Mouse (Mus musculus) midbrain, embryonic 15.5 days (tissue): ENCODE measurements at regions not wholly inside any gene's neighbourhood (a gene's known extent, or its start where the extent isn't known, plus 50 kb on each side); places are given as distances from the start of the nearest gene placed in this dataset.

Experiments
- ATAC-seq: fragments of 200-750 bp; cut with Nextera tagmentation; replicated peaks from 2 replicates; pipeline ENCODE4 v1.8.0; 2017; ENCODE audit warnings: moderate TSS enrichment
- H3K27ac ChIP-seq: fragments of 300-500 bp; sonication (generic); 2 replicates; pipeline ENCODE4 v1.5.1; 2015; ENCODE audit warnings: mild to moderate bottlenecking, inconsistent platforms
- H3K27me3 ChIP-seq: fragments of 300-500 bp; sonication (generic); replicated peaks from 2 replicates; pipeline ENCODE4 v1.6.1; 2015; ENCODE audit warnings: inconsistent platforms
- H3K36me3 ChIP-seq: fragments of 300-500 bp; sonication (generic); replicated peaks from 2 replicates; pipeline ENCODE4 v1.6.1; 2015; ENCODE audit warnings: inconsistent platforms
- H3K4me1 ChIP-seq: fragments of 300-500 bp; sonication (generic); 2 replicates; pipeline ENCODE4 v1.6.1; 2015; ENCODE audit warnings: inconsistent platforms
- H3K4me2 ChIP-seq: fragments of 300-500 bp; sonication (generic); 2 replicates; pipeline ENCODE4 v1.6.1; 2015; ENCODE audit warnings: inconsistent platforms, mild to moderate bottlenecking, moderate library complexity
- H3K4me3 ChIP-seq: fragments of 300-500 bp; sonication (generic); 2 replicates; pipeline ENCODE4 v1.5.1; 2015; ENCODE audit warnings: mild to moderate bottlenecking, inconsistent platforms
- H3K9ac ChIP-seq: fragments of 300-500 bp; sonication (generic); 2 replicates; pipeline ENCODE4 v1.6.1; 2015; ENCODE audit warnings: mild to moderate bottlenecking, inconsistent platforms
- H3K9me3 ChIP-seq: fragments of 300-500 bp; sonication (generic); 2 replicates; pipeline ENCODE4 v1.6.1; 2016; ENCODE audit warnings: inconsistent platforms
- WGBS: fragments of 180-500 bp; shearing (Covaris S2); methylation state at CpG from one replicate; pipeline ENCODE4 v1.1.7; 2015; ENCODE audit warnings: mixed read lengths; 5-methylcytosine and 5-hydroxymethylcytosine counted together

DNA sequence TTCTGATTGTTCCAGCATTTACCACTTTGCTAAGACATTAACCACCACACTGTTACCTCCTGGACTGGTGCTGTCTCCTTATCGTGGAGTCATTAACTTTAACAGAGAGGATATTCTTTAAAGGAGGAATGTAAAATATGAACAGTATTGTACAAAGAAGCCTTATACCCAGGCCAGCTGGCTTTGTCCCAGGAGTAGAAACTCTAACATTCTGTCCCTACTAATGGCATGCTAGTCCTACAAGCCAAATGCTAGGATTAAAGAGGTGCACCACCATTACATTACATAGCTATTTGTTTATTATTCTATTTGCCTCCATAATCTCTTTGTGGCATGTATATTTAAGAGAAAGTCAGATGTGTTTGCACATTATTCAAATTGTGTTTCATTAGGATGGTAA lies 288.8 kb downstream of the Gm28710 start:
- H3K36me3 ChIP-seq, result no peaks in the 10 kb centered on the region
- H3K27me3 ChIP-seq, result no peaks in the 10 kb centered on the region
- no peaks in the 10 kb centered on the region for H3K4me1 ChIP-seq
- H3K27ac ChIP-seq, result no peak overlapping the region
- no peak overlapping the region for H3K9ac ChIP-seq
- no peak for ATAC-seq
- WGBS, result 78% methylated on average over 1 of the region's 1 CpGs
- no peak overlapping the region for H3K4me3 ChIP-seq
- no peaks in the 10 kb centered on the region for H3K9me3 ChIP-seq
- no peak overlapping the region for H3K4me2 ChIP-seq

DNA sequence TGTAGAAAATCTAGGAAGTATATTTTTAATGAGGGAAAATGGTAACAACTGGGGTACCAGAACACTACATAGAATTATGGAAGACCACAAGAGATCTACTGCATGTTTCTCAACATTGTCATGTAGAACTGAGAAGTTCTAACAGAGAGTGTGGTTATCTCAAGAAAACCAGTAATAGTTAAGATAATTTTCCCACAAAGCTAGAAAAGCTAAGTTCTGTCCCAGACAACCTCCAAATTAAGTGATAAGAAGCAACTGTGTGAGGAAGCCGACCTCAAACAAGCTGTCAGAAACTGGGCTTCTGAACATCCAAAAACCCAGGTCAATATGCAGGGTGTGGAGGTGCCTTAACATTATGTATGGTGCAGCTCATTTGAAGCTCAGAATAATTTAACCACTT lies 261.4 kb upstream of the Speer4f2 start:
- H3K9me3 ChIP-seq, result no peaks in the 10 kb centered on the region
- no peaks in the 10 kb centered on the region for H3K4me1 ChIP-seq
- WGBS, result 91% methylated on average over 1 of the region's 1 CpGs
- no peaks in the 10 kb centered on the region for H3K36me3 ChIP-seq
- ATAC-seq, result no peak
- H3K4me3 ChIP-seq, result no peak overlapping the region
- H3K27ac ChIP-seq, result no peak overlapping the region
- no peak overlapping the region for H3K4me2 ChIP-seq
- no peaks in the 10 kb centered on the region for H3K27me3 ChIP-seq
- H3K9ac ChIP-seq, result no peak overlapping the region

DNA sequence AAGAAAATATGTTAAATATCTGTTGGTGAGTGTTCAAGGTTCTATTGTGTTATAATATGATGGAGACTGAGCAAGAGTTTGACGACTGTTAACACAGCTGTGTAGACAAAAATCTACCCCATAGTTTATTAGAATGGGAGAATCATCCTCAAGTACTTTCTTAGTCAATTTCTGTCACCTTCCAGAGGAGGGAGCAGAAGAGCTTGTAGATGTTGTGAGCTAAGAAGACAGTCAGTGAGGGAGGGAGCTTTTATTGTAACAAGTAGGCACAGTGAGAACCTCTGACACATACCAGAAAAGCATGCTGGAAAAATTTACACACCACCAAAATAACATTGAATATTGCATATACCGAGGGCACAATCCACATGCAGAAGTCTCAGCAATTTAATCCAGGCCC lies 261.0 kb upstream of the Speer4f2 start:
- no peak overlapping the region for H3K4me3 ChIP-seq
- WGBS, result 58% methylated on average over 2 of the region's 2 CpGs
- no peaks in the 10 kb centered on the region for H3K27me3 ChIP-seq
- no peaks in the 10 kb centered on the region for H3K9me3 ChIP-seq
- no peaks in the 10 kb centered on the region for H3K4me1 ChIP-seq
- H3K9ac ChIP-seq, result no peak overlapping the region
- H3K4me2 ChIP-seq, result no peak overlapping the region
- no peak overlapping the region for H3K27ac ChIP-seq
- ATAC-seq, result no peak
- no peaks in the 10 kb centered on the region for H3K36me3 ChIP-seq

DNA sequence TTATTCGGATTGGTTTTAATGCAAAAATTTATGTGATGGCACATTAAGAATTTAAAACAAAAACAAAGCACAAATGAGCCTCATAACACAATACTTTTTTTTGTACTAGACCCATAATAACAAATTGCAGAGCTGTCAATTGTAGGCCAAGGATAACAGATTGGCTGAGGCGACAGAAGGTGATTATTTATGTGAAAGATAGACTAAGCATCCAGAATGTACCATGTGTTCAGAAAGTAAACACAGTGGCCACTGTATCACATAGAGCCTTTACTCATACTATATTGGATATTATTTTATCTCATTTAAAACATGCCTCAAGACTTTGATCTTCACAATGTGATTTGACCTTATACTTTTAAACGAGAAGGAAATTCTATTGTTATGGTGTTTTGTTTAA lies 257.9 kb upstream of the Speer4f2 start:
- no peaks in the 10 kb centered on the region for H3K36me3 ChIP-seq
- H3K9ac ChIP-seq, result no peak overlapping the region
- ATAC-seq, result no peak
- no peaks in the 10 kb centered on the region for H3K27me3 ChIP-seq
- H3K4me2 ChIP-seq, result no peak overlapping the region
- H3K9me3 ChIP-seq, result no peaks in the 10 kb centered on the region
- no peak overlapping the region for H3K27ac ChIP-seq
- no peak overlapping the region for H3K4me3 ChIP-seq
- H3K4me1 ChIP-seq, result no peaks in the 10 kb centered on the region
- 89% methylated on average over 3 of the region's 3 CpGs for WGBS

DNA sequence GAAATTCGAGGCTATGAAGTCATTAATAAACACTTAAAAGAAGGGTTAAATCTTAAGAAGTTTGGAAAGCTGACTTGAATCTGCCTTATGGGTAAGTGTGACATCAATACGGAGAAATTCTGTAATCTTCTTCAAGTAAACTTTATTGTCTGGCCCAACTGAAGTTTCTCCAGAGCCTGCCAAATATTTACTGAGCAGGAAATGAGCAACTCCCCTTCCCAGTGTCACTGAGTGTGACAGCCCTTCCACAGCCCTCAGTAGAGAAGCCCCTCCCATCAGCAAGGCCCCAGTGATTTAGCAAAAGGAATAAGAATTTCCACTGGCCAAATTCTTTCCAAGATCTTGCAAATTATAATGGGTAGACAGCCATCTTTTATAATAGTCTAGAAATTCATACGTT lies 256.9 kb upstream of the Speer4f2 start:
- Histone ChIP-seq H3K4me2 (no peak overlapping the region), H3K27ac (no peak overlapping the region), H3K36me3 (no peaks in the 10 kb centered on the region), H3K9ac (no peak overlapping the region), H3K4me1 (no peaks in the 10 kb centered on the region), H3K9me3 (no peaks in the 10 kb centered on the region), H3K4me3 (no peak overlapping the region), H3K27me3 (no peaks in the 10 kb centered on the region)
- ATAC-seq, result no peak
- WGBS, result 75% methylated on average over 3 of the region's 3 CpGs

DNA sequence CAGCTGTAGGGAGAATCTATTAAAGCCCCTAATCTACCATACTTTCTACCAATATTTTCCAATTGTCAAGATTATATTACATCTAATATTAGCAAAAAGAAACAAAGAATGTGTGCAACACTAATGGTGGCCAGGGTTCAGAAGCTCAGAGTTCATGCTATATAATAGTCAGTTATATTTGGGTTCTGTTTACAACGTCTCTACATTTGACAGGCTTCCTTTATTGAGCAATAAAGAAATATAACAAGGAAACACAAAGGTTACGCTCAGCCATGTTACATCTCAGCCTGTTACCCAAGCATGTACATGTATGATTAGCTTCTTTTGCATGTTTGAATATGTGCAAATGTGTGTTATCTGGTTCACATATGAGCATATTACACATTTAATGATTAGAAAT lies 247.7 kb upstream of the Speer4f2 start:
- Histone ChIP-seq H3K36me3 (no peaks in the 10 kb centered on the region), H3K4me2 (no peak overlapping the region), H3K4me3 (no peak overlapping the region), H3K27me3 (no peaks in the 10 kb centered on the region), H3K27ac (no peak overlapping the region), H3K9me3 (no peaks in the 10 kb centered on the region), H3K9ac (no peak overlapping the region), H3K4me1 (no peaks in the 10 kb centered on the region)
- 94% methylated on average over 2 of the region's 2 CpGs for WGBS
- no peak for ATAC-seq

DNA sequence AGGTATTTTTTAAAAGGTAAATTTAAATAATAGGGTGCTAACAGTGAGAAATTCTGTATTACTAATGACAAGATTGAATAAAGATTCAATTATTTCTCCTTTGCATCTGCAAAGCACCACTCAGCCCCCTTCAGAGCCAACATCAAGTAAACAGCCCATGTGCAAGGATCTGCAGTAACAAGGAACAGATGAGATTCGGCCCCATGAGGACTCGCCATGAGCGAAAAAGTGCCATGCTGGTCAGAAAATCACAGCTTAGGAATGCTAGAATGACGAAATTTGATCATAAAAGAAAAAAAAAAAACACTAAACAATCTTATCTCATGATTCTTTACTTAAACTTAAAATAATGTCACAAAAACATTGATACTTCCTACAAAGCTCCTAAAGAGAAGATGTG lies 245.5 kb upstream of the Speer4f2 start:
- Histone ChIP-seq H3K27ac (no peak overlapping the region), H3K27me3 (no peaks in the 10 kb centered on the region), H3K4me3 (no peak overlapping the region), H3K4me2 (no peak overlapping the region), H3K9ac (no peak overlapping the region), H3K4me1 (no peaks in the 10 kb centered on the region), H3K9me3 (no peaks in the 10 kb centered on the region), H3K36me3 (no peaks in the 10 kb centered on the region)
- 75% methylated on average over 4 of the region's 4 CpGs for WGBS
- no peak for ATAC-seq

DNA sequence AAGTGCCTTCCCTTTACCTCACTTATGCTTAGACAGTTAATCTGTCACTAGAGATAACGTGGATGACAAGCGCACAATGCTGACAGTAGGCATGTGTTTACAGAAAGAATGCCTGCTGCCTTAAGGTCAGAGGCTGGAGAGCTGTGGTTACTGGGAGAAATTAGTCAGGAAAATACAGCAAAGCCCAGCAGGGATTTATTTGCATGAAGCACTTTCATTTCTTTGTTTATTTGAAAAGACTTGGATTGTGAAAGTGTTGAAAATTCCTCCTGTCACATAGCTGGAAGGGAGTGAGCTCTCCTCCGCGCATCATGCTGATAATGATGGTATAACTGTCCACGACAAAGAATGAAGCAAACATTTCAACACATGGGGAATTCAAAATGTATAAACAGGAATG lies 237.5 kb upstream of the Speer4f2 start:
- Histone ChIP-seq H3K4me1 (no peaks in the 10 kb centered on the region), H3K9ac (no peak overlapping the region), H3K27me3 (no peaks in the 10 kb centered on the region), H3K4me2 (no peak overlapping the region), H3K9me3 (no peaks in the 10 kb centered on the region), H3K4me3 (no peak overlapping the region), H3K27ac (no peak overlapping the region), H3K36me3 (no peaks in the 10 kb centered on the region)
- ATAC-seq, result no peak
- WGBS, result 66% methylated on average over 5 of the region's 5 CpGs

DNA sequence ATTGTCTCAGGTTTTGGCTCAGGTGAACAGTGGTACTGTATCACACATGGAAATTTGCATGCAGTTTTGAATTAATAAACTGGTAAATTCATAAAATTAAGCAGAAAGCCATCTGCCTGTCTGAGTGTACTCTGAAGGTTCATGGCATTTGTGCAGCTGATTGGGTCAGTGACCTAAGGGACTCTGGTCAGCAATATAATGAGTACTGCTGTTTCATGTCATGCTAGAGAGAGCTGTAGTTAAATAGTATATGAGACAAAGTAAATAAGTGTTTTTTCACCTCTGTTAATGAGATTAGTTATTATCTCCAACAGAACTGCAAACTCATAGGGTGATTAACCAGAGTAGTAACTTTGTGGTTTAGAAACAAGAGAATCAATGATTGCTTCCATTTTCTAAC lies 231.4 kb upstream of the Speer4f2 start:
- no peak overlapping the region for H3K4me3 ChIP-seq
- H3K27ac ChIP-seq, result no peak overlapping the region
- H3K27me3 ChIP-seq, result no peaks in the 10 kb centered on the region
- no peak overlapping the region for H3K9ac ChIP-seq
- no peak overlapping the region for H3K4me2 ChIP-seq
- H3K9me3 ChIP-seq, result no peaks in the 10 kb centered on the region
- H3K36me3 ChIP-seq, result no peaks in the 10 kb centered on the region
- no peaks in the 10 kb centered on the region for H3K4me1 ChIP-seq
- no peak for ATAC-seq

DNA sequence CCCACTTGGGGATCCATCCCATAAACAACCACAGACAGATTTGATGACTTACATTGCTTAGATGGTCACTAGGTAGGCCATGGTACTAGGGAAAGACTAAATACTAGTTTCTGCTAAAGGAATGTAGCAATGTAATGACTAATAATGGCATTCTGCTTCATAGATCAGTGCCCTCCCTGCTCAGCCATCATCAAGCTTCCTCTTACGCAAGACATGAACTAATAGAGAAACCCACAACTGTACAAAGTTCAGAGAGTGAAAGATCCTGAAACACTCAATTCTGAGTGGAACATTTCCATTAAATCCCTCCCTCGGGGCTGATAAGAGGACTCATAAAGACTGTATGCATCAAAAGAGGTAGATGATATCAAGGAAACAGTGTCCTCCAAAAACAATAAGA lies 198.4 kb upstream of the Speer4f2 start:
- H3K4me2 ChIP-seq, result no peak overlapping the region
- H3K4me1 ChIP-seq, result no peaks in the 10 kb centered on the region
- no peak overlapping the region for H3K27ac ChIP-seq
- no peak overlapping the region for H3K9ac ChIP-seq
- no peak for ATAC-seq
- H3K36me3 ChIP-seq, result no peaks in the 10 kb centered on the region
- no peaks in the 10 kb centered on the region for H3K9me3 ChIP-seq
- no peaks in the 10 kb centered on the region for H3K27me3 ChIP-seq
- H3K4me3 ChIP-seq, result no peak overlapping the region
- 91% methylated on average over 2 of the region's 2 CpGs for WGBS

DNA sequence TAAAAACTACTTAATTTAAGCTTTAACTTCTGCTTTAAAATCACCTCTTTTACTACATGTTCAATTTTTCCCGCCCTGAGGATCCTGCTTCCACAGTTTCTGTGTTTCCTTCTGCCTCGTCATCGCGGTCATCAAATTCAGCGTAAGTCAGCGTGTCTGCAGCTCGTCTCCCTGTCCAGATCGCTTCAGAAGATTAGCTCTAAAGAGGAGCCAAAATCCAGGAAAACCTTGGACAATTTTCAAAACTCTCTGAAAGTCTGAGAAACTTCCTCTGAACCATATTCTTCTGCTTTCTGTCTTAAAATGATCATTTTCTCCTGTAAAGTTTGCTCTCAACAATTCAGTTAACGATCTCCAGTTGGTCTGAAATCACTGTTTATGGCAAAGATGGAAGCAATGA lies 196.2 kb upstream of the Speer4f2 start:
- H3K4me1 ChIP-seq, result no peaks in the 10 kb centered on the region
- no peak for ATAC-seq
- no peak overlapping the region for H3K27ac ChIP-seq
- H3K27me3 ChIP-seq, result no peaks in the 10 kb centered on the region
- no peak overlapping the region for H3K9ac ChIP-seq
- H3K4me3 ChIP-seq, result no peak overlapping the region
- H3K9me3 ChIP-seq, result no peaks in the 10 kb centered on the region
- H3K36me3 ChIP-seq, result no peaks in the 10 kb centered on the region
- no peak overlapping the region for H3K4me2 ChIP-seq
- 86% methylated on average over 9 of the region's 9 CpGs for WGBS

DNA sequence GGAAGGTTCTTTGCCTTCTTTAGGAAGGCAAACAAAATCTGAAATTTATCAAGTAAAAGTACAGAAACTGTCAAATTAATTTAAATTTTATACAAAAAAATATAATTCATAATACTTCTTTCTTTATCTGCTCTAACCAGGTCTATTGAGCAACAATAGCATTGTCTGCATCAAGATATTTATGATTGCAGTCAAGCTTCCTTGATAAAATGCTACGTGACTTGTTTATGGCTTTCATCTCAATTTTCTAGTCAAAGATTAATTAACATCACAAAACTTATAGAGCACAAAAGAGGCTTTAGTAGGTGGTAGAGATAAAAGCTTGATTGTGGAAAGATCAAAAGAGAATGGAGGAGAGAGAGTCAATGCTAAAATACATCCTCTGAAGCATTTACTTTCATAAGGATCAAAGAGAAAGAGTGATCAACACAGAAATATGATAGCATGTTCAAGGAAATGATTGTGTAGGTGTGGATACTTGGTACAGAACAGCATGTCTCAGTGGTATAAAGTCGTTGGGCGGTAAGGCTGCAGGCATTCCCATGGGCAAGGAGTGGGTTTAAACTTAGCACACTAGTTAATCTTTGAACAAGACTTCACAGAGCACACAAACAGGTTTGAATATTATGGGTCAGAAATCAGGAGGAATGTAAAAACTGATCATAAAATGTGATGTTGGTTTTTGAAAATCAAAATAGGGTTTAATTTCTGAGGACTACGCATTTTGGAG lies 164.3 kb upstream of the Speer4f2 start:
- WGBS, result 69% methylated on average over 4 of the region's 4 CpGs
- Histone ChIP-seq H3K4me1 (no peaks in the 10 kb centered on the region), H3K4me2 (no peak overlapping the region), H3K4me3 (no peak overlapping the region), H3K27me3 (no peaks in the 10 kb centered on the region), H3K27ac (no peak overlapping the region), H3K9ac (no peak overlapping the region), H3K9me3 (no peaks in the 10 kb centered on the region), H3K36me3 (no peaks in the 10 kb centered on the region)
- no peak for ATAC-seq

DNA sequence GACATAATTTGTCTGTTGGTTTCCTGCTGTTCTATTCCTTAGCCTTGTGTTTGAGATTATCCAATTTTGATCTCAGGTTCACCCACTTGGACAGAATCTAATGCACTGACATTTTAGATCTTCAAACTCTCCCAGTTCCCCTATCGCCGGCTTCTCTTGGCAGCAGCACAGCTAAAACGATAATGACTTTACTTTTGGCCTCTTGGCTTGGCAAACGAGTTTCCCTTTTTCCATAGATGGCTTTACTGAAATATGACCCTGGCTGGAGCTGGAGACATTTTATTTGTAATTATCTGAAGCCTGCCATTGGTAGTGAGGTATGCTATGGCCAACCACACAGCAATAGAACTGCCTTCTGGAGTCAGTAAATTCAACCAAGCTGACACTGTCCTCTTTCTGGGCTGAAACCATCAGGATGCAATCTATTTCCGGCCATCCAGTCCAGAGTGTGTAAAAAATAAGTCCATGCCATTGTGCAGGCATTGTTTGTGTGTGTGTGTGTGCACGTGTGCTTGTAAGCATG lies 162.2 kb upstream of the Speer4f2 start:
- Histone ChIP-seq H3K9me3 (no peaks in the 10 kb centered on the region), H3K4me2 (no peak overlapping the region), H3K27ac (no peak overlapping the region), H3K4me1 (no peaks in the 10 kb centered on the region), H3K36me3 (no peaks in the 10 kb centered on the region), H3K27me3 (no peaks in the 10 kb centered on the region), H3K9ac (no peak overlapping the region), H3K4me3 (no peak overlapping the region)
- WGBS, result 82% methylated on average over 6 of the region's 6 CpGs
- no peak for ATAC-seq
